Mouse (Mus musculus) liver, postnatal 0 days (tissue): Measurements from ENCODE around the gene Edem2. TPM values are rescaled to one million over a fixed set of nuclear protein-coding genes. Genes with fewer than 3 reads are reported as not detected.

Source experiments
- ATAC-seq: fragments of 200-750 bp; cut with Nextera tagmentation; 2 replicates; pipeline ENCODE4 v1.8.0; 2017; ENCODE audit warnings: mild to moderate bottlenecking, moderate library complexity
- DNase-seq: peaks from one replicate; pipeline ENCODE4 v3.0.0-alpha.2; 2016
- H3K27ac ChIP-seq: fragments of 300-500 bp; sonication (generic); 2 replicates; pipeline ENCODE4 v1.5.1; 2014; ENCODE audit warnings: antibody characterized with exemption, moderate library complexity, mild to moderate bottlenecking, low read depth
- H3K27me3 ChIP-seq: fragments of 300-500 bp; sonication (generic); 2 replicates; pipeline ENCODE4 v1.6.1; 2014; ENCODE audit warnings: low read length, control low read depth, mixed read lengths; ENCODE audit not compliant: insufficient read depth
- H3K36me3 ChIP-seq: fragments of 300-500 bp; sonication (generic); replicated peaks from 2 replicates; pipeline ENCODE4 v1.6.1; 2014; ENCODE audit warnings: mild to moderate bottlenecking, control low read depth, low read length, moderate library complexity, mixed read lengths; ENCODE audit not compliant: insufficient read depth
- H3K4me1 ChIP-seq: fragments of 300-500 bp; sonication (generic); 2 replicates; pipeline ENCODE4 v1.6.1; 2014; ENCODE audit warnings: antibody characterized with exemption, mild to moderate bottlenecking, control low read depth; ENCODE audit not compliant: insufficient read depth
- H3K4me2 ChIP-seq: fragments of 300-500 bp; sonication (generic); 2 replicates; pipeline ENCODE4 v1.6.1; 2014; ENCODE audit warnings: low read depth, mild to moderate bottlenecking, low read length, moderate library complexity, mixed read lengths
- H3K4me3 ChIP-seq: fragments of 300-500 bp; sonication (generic); 2 replicates; pipeline ENCODE4 v1.5.1; 2014; ENCODE audit warnings: low read depth, low read length
- H3K9ac ChIP-seq: fragments of 300-500 bp; sonication (generic); replicated peaks from 2 replicates; pipeline ENCODE4 v1.6.1; 2014; ENCODE audit warnings: mild to moderate bottlenecking, moderate library complexity
- H3K9me3 ChIP-seq: fragments of 300-500 bp; sonication (generic); 2 replicates; pipeline ENCODE4 v1.6.1; 2016; ENCODE audit warnings: mild to moderate bottlenecking, control low read depth, low read length, mixed read lengths
- CTCF ChIP-seq: sonication (generic); IDR thresholded peaks from 2 replicates; pipeline ENCODE4 v1.5.1; 2016; ENCODE audit warnings: antibody characterized with exemption, low read depth
- EP300 ChIP-seq: IDR thresholded peaks from 2 replicates; pipeline ENCODE4 v1.6.1; 2016; ENCODE audit warnings: antibody characterized with exemption, low read depth, mild to moderate bottlenecking
- WGBS: fragments of 180-500 bp; shearing (Covaris S2); extraction: QIAGEN DNeasy Blood & Tissue Kit; methylation state at CpG from one replicate; pipeline ENCODE4 v1.1.7; 2014; ENCODE audit not compliant: insufficient replicate concordance; 5-methylcytosine and 5-hydroxymethylcytosine counted together
- polyA plus RNA-seq: library from polyadenylated mRNA; unstranded; fragments of >200 nt; fragmentation: Nextera tagmentation; extraction: Ambion mirVana; gene quantifications from 2 replicates; pipeline ENCODE4 v1.2.1, GENCODE M21; 2015

Gene Edem2
- polyA plus RNA-seq, 1 experiment from 2014 or later, result 28.4 TPM

- DNase-seq (peak; percentile 79), ATAC-seq (peak; percentile 76)
- no peak overlapping the region for H3K4me2 ChIP-seq
- no peak overlapping the region for H3K27ac ChIP-seq
- H3K36me3 ChIP-seq, result no peaks in the 10 kb centered on the region
- no peak overlapping the region for H3K9ac ChIP-seq
- no peak overlapping the region for H3K4me3 ChIP-seq
- peaks cover 9% of the 10 kb centered on the region; the same call in 1 of the 2 replicates for H3K27me3 ChIP-seq
- peaks cover 9% of the 10 kb centered on the region for H3K4me1 ChIP-seq
- TF ChIP-seq EP300 (no peak), CTCF (peak; percentile 75)
- no peaks in the 10 kb centered on the region for H3K9me3 ChIP-seq
- WGBS, result 4% methylated on average over 1 of the region's 1 CpGs
Observed at GRCm38 (mm10) chr2:155755746-155756145, 26.5 kb upstream of the Edem2 start.

- Histone ChIP-seq H3K9ac (peak within 1 kb of the TSS; percentile 38; the same call in 1 of the 2 replicates), H3K4me1 (peaks cover 10% of the 10 kb centered on the region), H3K4me3 (peak within 1 kb of the TSS; percentile 38), H3K4me2 (peak within 1 kb of the TSS; percentile 78), H3K36me3 (no peaks in the 10 kb centered on the region), H3K9me3 (no peaks in the 10 kb centered on the region), H3K27me3 (peaks cover 9% of the 10 kb centered on the region; the same call in 1 of the 2 replicates), H3K27ac (no peak within 1 kb of the TSS)
- ATAC-seq (peak; percentile 19; the same call in 1 of the 2 replicates), DNase-seq (peak; percentile 23)
- 2% methylated on average over 25 of the region's 25 CpGs for WGBS
- TF ChIP-seq EP300 (no peak), CTCF (no peak)
Observed at GRCm38 (mm10) chr2:155751014-155751786, 21.9 kb upstream of the Edem2 start, which contains the start of gene Procr. Procr (plus strand) TSS chr2:155751117.

DNA sequence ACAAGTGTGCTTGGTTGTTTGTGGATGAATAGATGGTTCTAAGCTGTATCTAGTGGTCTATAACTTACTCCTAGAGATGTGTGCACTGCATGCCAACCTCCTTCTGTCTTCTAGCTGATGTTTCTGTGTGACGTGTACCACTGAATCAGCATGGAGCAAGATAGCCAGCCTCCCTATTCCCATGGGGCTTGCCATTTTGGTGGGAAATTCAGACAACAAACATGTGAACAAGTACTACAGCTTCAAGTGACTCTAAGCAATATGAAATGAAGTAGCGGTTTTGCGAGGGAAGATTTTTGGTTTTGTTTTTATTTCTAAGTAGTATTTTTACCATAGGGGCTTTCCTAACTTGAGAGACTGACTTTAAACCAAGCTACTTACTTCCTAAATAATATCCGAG lies 20.1 kb upstream of the Edem2 start:
- TF ChIP-seq EP300 (no peak), CTCF (no peak)
- WGBS, result 81% methylated on average over 4 of the region's 4 CpGs
- Histone ChIP-seq H3K9ac (no peak overlapping the region), H3K9me3 (no peaks in the 10 kb centered on the region), H3K27me3 (peaks cover 9% of the 10 kb centered on the region; the same call in 1 of the 2 replicates), H3K27ac (no peak overlapping the region), H3K4me1 (peaks cover 10% of the 10 kb centered on the region), H3K4me2 (no peak overlapping the region), H3K4me3 (no peak overlapping the region), H3K36me3 (no peaks in the 10 kb centered on the region)
- ATAC-seq (no peak), DNase-seq (no peak)

DNA sequence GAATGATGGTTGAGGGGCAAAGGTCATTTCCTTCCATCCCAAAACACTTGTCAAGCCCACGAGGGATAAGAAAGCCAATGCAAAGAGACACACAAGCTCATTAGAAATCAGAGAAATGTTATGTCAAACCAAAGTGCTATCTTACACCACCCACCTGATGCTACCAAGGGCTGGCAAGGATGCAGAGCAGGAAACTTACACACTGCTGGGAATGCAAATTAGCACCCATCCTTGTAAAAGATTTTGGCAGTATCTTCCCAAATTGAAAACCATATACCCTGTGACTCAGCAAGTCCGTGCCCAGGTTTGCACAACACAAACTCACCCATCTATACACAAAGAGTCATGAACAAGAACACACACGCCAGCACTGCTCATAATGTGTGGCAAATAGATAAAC lies 16.2 kb upstream of the Edem2 start:
- Histone ChIP-seq H3K4me1 (peaks cover 5% of the 10 kb centered on the region), H3K4me3 (no peak overlapping the region), H3K9ac (no peak overlapping the region), H3K27me3 (no peaks in the 10 kb centered on the region), H3K9me3 (no peaks in the 10 kb centered on the region), H3K27ac (no peak overlapping the region), H3K36me3 (no peaks in the 10 kb centered on the region), H3K4me2 (no peak overlapping the region)
- ATAC-seq, result no peak
- TF ChIP-seq CTCF (no peak), EP300 (no peak)
- no peak for DNase-seq
- WGBS, result 51% methylated on average over 3 of the region's 3 CpGs

DNA sequence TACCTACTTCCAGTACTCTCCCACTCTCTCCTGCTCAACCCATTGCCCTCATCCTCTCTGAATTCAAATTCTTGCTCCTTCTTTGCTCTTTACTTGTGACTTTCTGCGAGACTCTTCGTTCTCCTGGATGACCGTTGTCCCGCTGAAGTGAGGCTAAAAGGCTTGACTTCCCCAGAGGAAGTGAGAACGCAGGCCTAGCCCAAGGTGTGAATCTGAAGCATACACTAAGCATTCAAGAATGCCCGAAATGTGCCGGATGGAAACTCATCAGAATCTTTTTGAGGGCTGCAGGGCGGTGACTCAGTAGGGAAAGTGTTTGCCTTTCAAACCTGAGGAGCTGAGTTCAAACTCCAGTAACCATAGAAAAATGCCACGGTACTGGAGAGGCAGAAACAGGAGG lies 14.1 kb upstream of the Edem2 start:
- Histone ChIP-seq H3K27ac (no peak overlapping the region), H3K4me3 (no peak overlapping the region), H3K4me1 (peaks cover 5% of the 10 kb centered on the region), H3K4me2 (no peak overlapping the region), H3K27me3 (no peaks in the 10 kb centered on the region), H3K9me3 (no peaks in the 10 kb centered on the region), H3K36me3 (no peaks in the 10 kb centered on the region), H3K9ac (no peak overlapping the region)
- no peak for DNase-seq
- TF ChIP-seq EP300 (no peak), CTCF (no peak)
- WGBS, result 39% methylated on average over 9 of the region's 9 CpGs
- no peak for ATAC-seq

DNA sequence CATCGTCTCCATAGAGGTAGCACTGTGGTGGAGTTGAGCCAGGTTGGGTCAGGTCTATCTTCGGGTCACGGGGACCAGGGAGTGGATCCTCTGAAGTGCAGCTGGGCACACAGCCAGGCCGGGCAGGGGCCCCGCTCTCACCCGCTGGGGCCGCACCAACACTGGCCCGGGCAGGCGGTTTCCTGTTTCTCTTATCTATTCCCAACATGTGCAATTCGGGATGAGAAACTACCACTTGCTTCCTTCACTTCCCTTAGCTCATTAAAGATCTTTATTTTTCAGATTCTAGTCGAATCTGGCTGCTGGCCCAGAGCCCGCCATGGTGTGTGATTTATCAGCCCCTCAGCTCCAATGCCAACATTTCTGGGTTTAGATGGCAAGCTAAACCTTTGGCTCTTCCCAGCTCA lies 13.7 kb upstream of the Edem2 start:
- Histone ChIP-seq H3K9me3 (no peaks in the 10 kb centered on the region), H3K9ac (no peak overlapping the region), H3K4me1 (peaks cover 5% of the 10 kb centered on the region), H3K36me3 (no peaks in the 10 kb centered on the region), H3K4me2 (0 out of 2 replicates have a peak overlapping the region, but pooled peaks have one; percentile 6), H3K4me3 (no peak overlapping the region), H3K27me3 (no peaks in the 10 kb centered on the region), H3K27ac (no peak overlapping the region)
- TF ChIP-seq CTCF (no peak), EP300 (0 out of 2 replicates have a peak, but pooled peaks have one; percentile 9)
- WGBS, result 27% methylated on average over 12 of the region's 12 CpGs
- DNase-seq, result peak; percentile 33
- peak; percentile 35; the same call in 1 of the 2 replicates for ATAC-seq
